Mouse (Mus musculus) heart, embryonic 13.5 days (tissue): ENCODE measurements around the gene Gps1. TPM values are rescaled to one million over a fixed set of nuclear protein-coding genes. Genes with fewer than 3 reads are reported as not detected.
"Not testable (repeated sequence)": the region's sequence is repeated elsewhere in the genome, so short reads cannot be mapped to it uniquely, and the experiment has no call there.

ENCODE experiments used
- ATAC-seq: fragments of 200-750 bp; cut with Nextera tagmentation; 2 replicates; pipeline ENCODE4 v1.8.0; 2017; ENCODE audit warnings: moderate TSS enrichment; ENCODE audit not compliant: insufficient number of reproducible peaks, low FRiP score, low TSS enrichment; ENCODE audit errors: extremely low read depth
- H3K27ac ChIP-seq: fragments of 300-500 bp; sonication (generic); replicated peaks from 2 replicates; pipeline ENCODE4 v1.5.1; 2015; ENCODE audit warnings: moderate library complexity, mild to moderate bottlenecking, inconsistent platforms
- H3K27me3 ChIP-seq: fragments of 300-500 bp; sonication (generic); replicated peaks from 2 replicates; pipeline ENCODE4 v1.6.1; 2015; ENCODE audit warnings: mild to moderate bottlenecking, inconsistent platforms
- H3K36me3 ChIP-seq: fragments of 300-500 bp; sonication (generic); 2 replicates; pipeline ENCODE4 v1.6.1; 2015; ENCODE audit warnings: mild to moderate bottlenecking, inconsistent platforms
- H3K4me1 ChIP-seq: fragments of 300-500 bp; sonication (generic); 2 replicates; pipeline ENCODE4 v1.6.1; 2015; ENCODE audit warnings: inconsistent platforms
- H3K4me2 ChIP-seq: fragments of 300-500 bp; sonication (generic); 2 replicates; pipeline ENCODE4 v1.6.1; 2015; ENCODE audit warnings: inconsistent platforms, mild to moderate bottlenecking, moderate library complexity
- H3K4me3 ChIP-seq: fragments of 300-500 bp; sonication (generic); 2 replicates; pipeline ENCODE4 v1.5.1; 2015; ENCODE audit warnings: moderate library complexity, mild to moderate bottlenecking, inconsistent platforms
- H3K9ac ChIP-seq: fragments of 300-500 bp; sonication (generic); 2 replicates; pipeline ENCODE4 v1.6.1; 2015; ENCODE audit warnings: inconsistent platforms, mild to moderate bottlenecking, moderate library complexity
- H3K9me3 ChIP-seq: fragments of 300-500 bp; sonication (generic); 2 replicates; pipeline ENCODE4 v1.6.1; 2016; ENCODE audit warnings: inconsistent platforms
- WGBS: fragments of 180-500 bp; shearing (Covaris S2); methylation state at CpG from one replicate; pipeline ENCODE4 v1.1.7; 2015; ENCODE audit warnings: mixed read lengths; 5-methylcytosine and 5-hydroxymethylcytosine counted together
- polyA plus RNA-seq: library from polyadenylated mRNA; unstranded; fragments of >200 nt; fragmentation: Nextera tagmentation; extraction: Ambion mirVana; gene quantifications from 2 replicates; pipeline ENCODE4 v1.2.1, GENCODE M21; 2015

Gene Gps1
- polyA plus RNA-seq, 1 experiment from 2014 or later, result 139 TPM

- H3K36me3 ChIP-seq, result peaks cover 39% of the 10 kb centered on the region
- H3K4me3 ChIP-seq, result peak overlapping the region; percentile 74
- H3K9me3 ChIP-seq, result no peaks in the 10 kb centered on the region
- H3K9ac ChIP-seq, result peak overlapping the region; percentile 94
- H3K27ac ChIP-seq, result peak overlapping the region; percentile 94
- H3K4me2 ChIP-seq, result peak overlapping the region; percentile 98
- peaks cover 43% of the 10 kb centered on the region for H3K4me1 ChIP-seq
- under 1% methylated on average over 40 of the region's 40 CpGs for WGBS
- no peaks in the 10 kb centered on the region for H3K27me3 ChIP-seq
- ATAC-seq, result 0 out of 2 replicates have a peak, but pooled peaks have one; percentile 28
Measured at GRCm38 (mm10) chr11:120823551-120823947, 39.5 kb downstream of the Gps1 start.

DNA sequence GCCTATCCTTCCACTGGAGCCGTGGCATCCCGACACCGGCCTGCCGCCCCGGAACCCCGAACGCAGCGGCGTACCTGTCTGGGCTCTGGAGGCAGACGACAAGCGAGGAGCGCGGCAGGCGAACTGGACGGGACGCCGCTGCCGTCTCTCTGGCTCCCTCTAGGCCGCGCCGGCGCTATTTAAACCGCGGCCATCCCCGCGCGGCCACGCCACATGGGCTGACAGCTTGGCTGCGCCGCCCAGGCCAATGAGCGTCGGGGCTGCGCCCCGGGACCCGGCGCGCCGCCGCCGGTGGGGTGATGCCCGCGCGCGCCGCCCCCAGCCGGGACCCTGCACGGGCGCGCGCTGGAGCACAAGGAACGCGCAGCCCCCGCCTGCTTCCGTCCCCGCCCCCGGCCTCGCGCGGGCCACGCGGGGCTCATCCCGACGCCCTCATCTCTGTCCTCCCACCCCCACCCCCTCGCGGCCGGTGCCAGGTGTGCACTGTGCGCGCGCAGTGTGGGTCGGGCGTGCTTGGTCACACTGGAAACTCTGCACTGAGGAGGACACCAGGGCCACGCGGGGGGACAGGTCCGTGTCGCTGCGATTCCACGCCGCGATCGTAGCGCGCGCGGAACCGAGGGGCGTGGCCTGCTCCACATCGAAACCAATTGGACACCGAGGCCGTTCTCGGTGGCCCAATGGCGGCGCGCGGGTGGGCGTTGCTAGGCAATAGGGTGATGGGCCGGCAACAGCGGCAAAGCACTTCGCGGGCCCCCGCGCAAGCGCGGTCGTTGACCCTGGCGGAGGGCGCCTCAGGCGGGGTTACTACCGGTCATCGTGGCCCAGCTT lies 40.1 kb downstream of the Gps1 start, which contains the start of gene Fasn:
TSS of gene Fasn (minus strand) at position 592 of the 831 bp plus-strand sequence.
- H3K36me3 ChIP-seq, result peaks cover 33% of the 10 kb centered on the region
- peak within 1 kb of the TSS; percentile 98 for H3K4me2 ChIP-seq
- H3K4me3 ChIP-seq, result peak within 1 kb of the TSS; percentile 74
- under 1% methylated on average over 99 of the region's 109 CpGs for WGBS
- H3K9me3 ChIP-seq, result no peaks in the 10 kb centered on the region
- H3K27ac ChIP-seq, result peak within 1 kb of the TSS; percentile 94
- ATAC-seq, result peak; percentile 80
- no peaks in the 10 kb centered on the region for H3K27me3 ChIP-seq
- H3K9ac ChIP-seq, result peak within 1 kb of the TSS; percentile 94
- H3K4me1 ChIP-seq, result peaks cover 44% of the 10 kb centered on the region

GRCm38 (mm10) chr11:120824787-120825288 lies 40.8 kb downstream of the Gps1 start:
- Histone ChIP-seq H3K9ac (peak overlapping the region; percentile 94), H3K27ac (peak overlapping the region; percentile 94), H3K4me1 (peaks cover 47% of the 10 kb centered on the region), H3K4me3 (peak overlapping the region; percentile 74), H3K9me3 (no peaks in the 10 kb centered on the region), H3K36me3 (peaks cover 26% of the 10 kb centered on the region), H3K27me3 (no peaks in the 10 kb centered on the region), H3K4me2 (peak overlapping the region; percentile 98)
- under 1% methylated on average over 21 of the region's 21 CpGs for WGBS
- ATAC-seq, result no peak

- Histone ChIP-seq H3K4me3 (peak overlapping the region; percentile 74), H3K4me1 (peaks cover 47% of the 10 kb centered on the region), H3K9ac (peak overlapping the region; percentile 94), H3K36me3 (peaks cover 21% of the 10 kb centered on the region), H3K4me2 (peak overlapping the region; percentile 98), H3K27ac (peak overlapping the region; percentile 94), H3K9me3 (no peaks in the 10 kb centered on the region), H3K27me3 (no peaks in the 10 kb centered on the region)
- 54% methylated on average over 4 of the region's 4 CpGs for WGBS
- no peak for ATAC-seq
Measured at GRCm38 (mm10) chr11:120825289-120825863, 41.3 kb downstream of the Gps1 start.

DNA sequence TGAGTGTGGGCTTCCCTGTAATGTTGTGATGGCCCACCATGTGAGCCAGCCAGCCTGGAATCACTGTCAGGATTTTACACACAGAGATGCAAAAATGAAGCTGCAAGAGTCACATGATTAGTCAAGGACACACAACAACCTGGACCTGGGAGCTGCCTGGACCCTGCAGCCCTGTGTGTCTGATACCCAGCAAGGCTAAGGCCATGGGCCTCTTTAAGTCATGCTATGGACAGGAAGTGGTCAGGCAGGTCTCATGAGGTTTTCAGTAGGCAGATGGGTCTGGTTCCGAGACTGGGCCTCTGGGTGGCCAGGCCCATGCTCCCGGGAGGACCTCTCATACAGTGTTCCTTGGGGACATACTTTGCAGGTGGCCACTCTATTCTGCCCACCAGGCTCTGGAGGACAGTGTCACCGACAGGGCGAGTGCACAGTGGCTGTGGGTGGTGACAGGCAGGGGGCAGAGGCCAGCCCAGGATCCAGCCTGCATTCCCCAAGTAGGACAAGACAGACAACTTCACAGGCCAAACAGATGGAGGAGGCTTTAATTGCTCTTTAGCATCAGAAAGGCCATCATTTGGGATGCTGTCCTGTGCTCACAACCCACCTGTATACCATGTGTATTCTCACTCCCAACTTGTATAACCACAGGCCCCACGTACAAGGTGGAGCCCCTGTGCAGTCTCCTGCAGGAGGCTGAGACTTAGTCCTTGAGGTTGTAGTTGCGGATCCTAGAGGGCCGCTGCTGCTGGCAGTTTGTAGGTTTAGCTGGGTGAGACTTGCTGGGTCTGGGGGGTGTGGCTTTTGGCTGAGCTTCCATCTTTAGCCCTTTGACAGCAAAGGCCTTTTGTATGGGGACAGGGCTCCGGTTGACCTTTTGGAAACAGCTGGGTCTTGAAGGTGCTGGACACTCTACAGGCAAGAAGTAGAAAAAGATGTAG lies 42.2 kb downstream of the Gps1 start:
- no peak for ATAC-seq
- Histone ChIP-seq H3K9ac (peak overlapping the region; percentile 94; the same call in 1 of the 2 replicates), H3K4me3 (no peak overlapping the region), H3K4me2 (no peak overlapping the region), H3K36me3 (peaks cover 12% of the 10 kb centered on the region), H3K27me3 (no peaks in the 10 kb centered on the region), H3K9me3 (no peaks in the 10 kb centered on the region), H3K4me1 (peaks cover 38% of the 10 kb centered on the region), H3K27ac (0 out of 2 replicates have a peak overlapping the region, but pooled peaks have one; percentile 94)
- 80% methylated on average over 8 of the region's 8 CpGs for WGBS

- no peak overlapping the region for H3K4me3 ChIP-seq
- peaks cover 23% of the 10 kb centered on the region for H3K4me1 ChIP-seq
- no peaks in the 10 kb centered on the region for H3K9me3 ChIP-seq
- H3K36me3 ChIP-seq, result no peaks in the 10 kb centered on the region
- no peaks in the 10 kb centered on the region for H3K27me3 ChIP-seq
- H3K27ac ChIP-seq, result no peak overlapping the region
- no peak overlapping the region for H3K4me2 ChIP-seq
- ATAC-seq, result no peak
- H3K9ac ChIP-seq, result no peak overlapping the region
- 62% methylated on average over 4 of the region's 4 CpGs for WGBS
Measured at GRCm38 (mm10) chr11:120828416-120828815, 44.3 kb downstream of the Gps1 start.

- Histone ChIP-seq H3K4me2 (no peak overlapping the region), H3K36me3 (no peaks in the 10 kb centered on the region), H3K27me3 (no peaks in the 10 kb centered on the region), H3K27ac (no peak overlapping the region), H3K4me3 (no peak overlapping the region), H3K9ac (no peak overlapping the region), H3K4me1 (peaks cover 33% of the 10 kb centered on the region), H3K9me3 (no peaks in the 10 kb centered on the region)
- WGBS, result 80% methylated on average over 10 of the region's 10 CpGs
- no peak for ATAC-seq
Measured at GRCm38 (mm10) chr11:120829757-120830532, 45.9 kb downstream of the Gps1 start.

DNA sequence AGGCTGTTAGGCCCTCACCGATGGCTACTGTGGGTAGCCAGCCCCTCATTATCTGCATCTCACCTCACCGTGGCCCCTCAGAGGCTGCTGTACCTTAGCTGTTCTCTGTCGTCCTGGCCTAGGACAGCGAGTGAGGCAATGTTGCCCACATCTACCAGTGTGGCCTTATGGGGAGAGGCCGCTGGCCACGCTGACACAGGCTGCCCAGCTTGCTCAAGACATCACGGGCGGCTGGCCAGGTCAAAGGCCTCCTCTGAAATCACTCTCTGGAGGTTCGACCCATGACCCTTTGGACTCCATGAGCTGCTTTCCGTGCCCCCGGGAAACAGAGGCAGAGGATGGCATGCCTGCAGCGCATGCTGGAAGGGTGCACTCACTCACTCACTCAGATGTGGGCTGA lies 46.6 kb downstream of the Gps1 start:
- H3K27me3 ChIP-seq, result no peaks in the 10 kb centered on the region
- no peak for ATAC-seq
- no peak overlapping the region for H3K4me3 ChIP-seq
- no peak overlapping the region for H3K4me2 ChIP-seq
- no peak overlapping the region for H3K27ac ChIP-seq
- 77% methylated on average over 12 of the region's 12 CpGs for WGBS
- H3K9ac ChIP-seq, result no peak overlapping the region
- no peaks in the 10 kb centered on the region for H3K36me3 ChIP-seq
- no peaks in the 10 kb centered on the region for H3K9me3 ChIP-seq
- peaks cover 26% of the 10 kb centered on the region for H3K4me1 ChIP-seq

DNA sequence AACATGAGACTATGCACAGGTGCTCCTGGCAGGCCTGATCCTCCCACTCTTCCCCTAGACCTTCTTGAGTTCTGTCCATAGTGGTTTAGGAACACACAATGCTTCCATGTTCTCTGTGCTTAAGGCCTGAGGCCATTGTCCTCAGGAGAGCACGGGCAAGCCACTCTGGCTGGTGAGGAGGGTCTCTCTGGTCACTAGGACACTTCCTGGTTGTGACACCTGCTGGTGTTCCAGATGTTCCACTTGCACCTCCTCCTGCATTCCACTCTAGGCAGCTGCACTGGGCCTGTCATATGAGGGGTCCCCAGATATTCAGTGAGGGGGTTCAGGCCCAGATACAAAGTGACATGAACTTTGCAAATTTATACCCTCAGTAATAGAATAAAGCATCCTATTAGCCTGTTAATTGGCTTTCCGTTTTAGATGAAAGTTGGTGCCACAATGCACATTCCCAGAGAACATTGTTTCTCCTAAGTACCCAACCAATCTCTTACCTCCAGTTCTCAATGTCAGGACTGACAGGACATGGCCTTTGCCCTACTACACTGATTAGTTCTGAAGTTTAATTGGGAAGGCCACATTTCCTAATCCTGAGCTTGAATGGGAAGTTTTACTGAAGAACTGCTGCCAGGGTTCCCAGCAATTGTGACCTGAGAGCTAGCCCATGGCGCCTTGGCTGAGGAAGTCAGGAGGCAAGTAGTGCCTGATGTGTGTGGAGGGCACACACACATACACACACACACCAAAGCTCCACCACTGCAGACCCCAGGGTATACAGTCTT lies 47.8 kb downstream of the Gps1 start:
- no peaks in the 10 kb centered on the region for H3K9me3 ChIP-seq
- WGBS, result 75% methylated on average over 3 of the region's 3 CpGs
- no peak overlapping the region for H3K4me2 ChIP-seq
- H3K4me1 ChIP-seq, result peaks cover 22% of the 10 kb centered on the region
- no peak for ATAC-seq
- no peaks in the 10 kb centered on the region for H3K27me3 ChIP-seq
- H3K27ac ChIP-seq, result no peak overlapping the region
- H3K9ac ChIP-seq, result no peak overlapping the region
- no peaks in the 10 kb centered on the region for H3K36me3 ChIP-seq
- no peak overlapping the region for H3K4me3 ChIP-seq

GRCm38 (mm10) chr11:120832962-120833361 lies 48.9 kb downstream of the Gps1 start:
- 83% methylated on average over 5 of the region's 5 CpGs for WGBS
- not testable (repeated sequence) for H3K27me3 ChIP-seq, ATAC-seq, H3K9me3 ChIP-seq, H3K9ac ChIP-seq, H3K4me3 ChIP-seq, H3K36me3 ChIP-seq, H3K4me2 ChIP-seq
- Histone ChIP-seq H3K4me1 (peaks cover 22% of the 10 kb centered on the region), H3K27ac (peak overlapping the region; percentile 72; the same call in 1 of the 2 replicates)
